Mouse (Mus musculus) thymus, adult 2 months (tissue): ENCODE data around the gene Prkci.

Source experiments
- CTCF ChIP-seq: fragments of 200-500 bp; IDR thresholded peaks from 2 replicates; pipeline ENCODE4 v1.5.1; 2012; ENCODE audit warnings: mild to moderate bottlenecking, control low read depth, low read length, moderate library complexity, borderline replicate concordance; ENCODE audit not compliant: control insufficient read depth, poor library complexity, insufficient read depth; ENCODE audit errors: extremely low read depth
- POLR2A ChIP-seq: fragments of 200-500 bp; IDR thresholded peaks from 2 replicates; pipeline ENCODE4 v1.6.1; 2012; ENCODE audit warnings: mild to moderate bottlenecking, low read length, control low read depth, moderate library complexity; ENCODE audit not compliant: control insufficient read depth, poor library complexity, insufficient read depth; ENCODE audit errors: extremely low read depth

DNA sequence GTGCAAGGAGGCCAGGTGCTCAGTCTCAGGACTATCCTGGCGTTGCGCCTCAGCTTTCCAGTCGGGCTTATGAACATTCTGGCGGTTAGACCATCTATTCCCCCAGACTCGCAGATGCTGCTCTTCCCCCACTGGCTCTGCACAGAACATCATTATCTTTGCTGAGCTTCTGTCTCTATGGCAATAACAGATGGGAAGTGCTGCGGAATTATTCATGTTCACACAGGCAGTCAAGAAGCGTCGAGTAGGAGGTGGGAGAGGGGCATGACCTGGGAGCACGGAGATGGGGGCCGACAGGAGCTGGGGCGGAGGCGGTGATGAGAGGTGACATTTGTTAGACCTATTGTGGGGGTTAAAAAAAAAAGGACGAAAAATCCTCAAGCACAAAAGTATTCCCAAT lies 97.6 kb downstream of the Prkci start:
- TF ChIP-seq CTCF (no peak), POLR2A (no peak)
